Mouse (Mus musculus) macrophage (primary cell): ENCODE measurements around the gene Chic1. TPM values are rescaled to one million over a fixed set of nuclear protein-coding genes. Genes with fewer than 3 reads are reported as not detected.

Source experiments
- H3K27ac ChIP-seq: fragments of 350-480 bp; formaldehyde crosslinking; 2 replicates; pipeline ENCODE4 v1.9.0; 2021
- H3K36me3 ChIP-seq: fragments of 350-480 bp; formaldehyde crosslinking; 2 replicates; pipeline ENCODE4 v1.9.0; 2021; ENCODE audit errors: inconsistent target
- H3K4me3 ChIP-seq: fragments of 350-480 bp; formaldehyde crosslinking; 2 replicates; pipeline ENCODE4 v1.9.0; 2021; ENCODE audit errors: inconsistent target
- H3K79me2 ChIP-seq: fragments of 350-480 bp; formaldehyde crosslinking; 2 replicates; pipeline ENCODE4 v1.9.0; 2021; ENCODE audit errors: inconsistent target
- WGBS: methylation state at CpG from one replicate; pipeline ENCODE4 v1.1.7; 2026; ENCODE audit warnings: inconsistent platforms; ENCODE audit not compliant: missing documents; 5-methylcytosine and 5-hydroxymethylcytosine counted together
- polyA plus RNA-seq: library from polyadenylated mRNA; stranded (reverse); fragments of 250-400 nt; gene quantifications from 3 replicates; pipeline ENCODE4 v1.2.4, GENCODE M21; 2018; ENCODE audit warnings: inconsistent platforms

Gene Chic1
- polyA plus RNA-seq, 1 experiment from 2014 or later = not detected

- 5% methylated on average over 2 of the region's 2 CpGs for WGBS
- H3K79me2 ChIP-seq = no peaks in the 10 kb centered on the region
- H3K36me3 ChIP-seq = no peaks in the 10 kb centered on the region
- H3K27ac ChIP-seq = no peak overlapping the region
- H3K4me3 ChIP-seq = no peak overlapping the region
Observed at GRCm38 (mm10) chrX:103371627-103372026, 15.4 kb downstream of the Chic1 start.

- 75% methylated on average over 5 of the region's 5 CpGs for WGBS
- no peaks in the 10 kb centered on the region for H3K79me2 ChIP-seq
- H3K27ac ChIP-seq = no peak overlapping the region
- H3K36me3 ChIP-seq = no peaks in the 10 kb centered on the region
- no peak overlapping the region for H3K4me3 ChIP-seq
Observed at GRCm38 (mm10) chrX:103374250-103374649, 18.0 kb downstream of the Chic1 start.

GRCm38 (mm10) chrX:103384528-103384927, 28.3 kb downstream of the Chic1 start:
- 80% methylated on average over 3 of the region's 3 CpGs for WGBS
- no peaks in the 10 kb centered on the region for H3K36me3 ChIP-seq
- H3K27ac ChIP-seq = no peak overlapping the region
- H3K79me2 ChIP-seq = no peaks in the 10 kb centered on the region
- H3K4me3 ChIP-seq = no peak overlapping the region

GRCm38 (mm10) chrX:103388131-103388530, 31.9 kb downstream of the Chic1 start:
- Histone ChIP-seq H3K4me3 (no peak overlapping the region), H3K27ac (no peak overlapping the region), H3K79me2 (no peaks in the 10 kb centered on the region), H3K36me3 (no peaks in the 10 kb centered on the region)
- 85% methylated on average over 2 of the region's 3 CpGs for WGBS

GRCm38 (mm10) chrX:103393841-103394240, 37.6 kb downstream of the Chic1 start:
- Histone ChIP-seq H3K79me2 (no peaks in the 10 kb centered on the region), H3K4me3 (no peak overlapping the region), H3K27ac (no peak overlapping the region), H3K36me3 (no peaks in the 10 kb centered on the region)
- 38% methylated on average over 1 of the region's 1 CpGs for WGBS

- H3K79me2 ChIP-seq = no peaks in the 10 kb centered on the region
- no peaks in the 10 kb centered on the region for H3K36me3 ChIP-seq
- H3K4me3 ChIP-seq = no peak overlapping the region
- H3K27ac ChIP-seq = no peak overlapping the region
- WGBS = 94% methylated on average over 4 of the region's 13 CpGs
Observed at GRCm38 (mm10) chrX:103405021-103405420, 48.7 kb downstream of the Chic1 start.

GRCm38 (mm10) chrX:103414167-103414566, 57.9 kb downstream of the Chic1 start, which contains the start of gene Tsx:
TSS of gene Tsx (plus strand) at chrX:103414467.
- Histone ChIP-seq H3K27ac (no peak within 1 kb of the TSS), H3K4me3 (no peak within 1 kb of the TSS), H3K36me3 (no peaks in the 10 kb centered on the region), H3K79me2 (no peaks in the 10 kb centered on the region)
- 88% methylated on average over 2 of the region's 5 CpGs for WGBS

- 83% methylated on average over 2 of the region's 2 CpGs for WGBS
- Histone ChIP-seq H3K4me3 (no peak within 1 kb of the TSS), H3K27ac (no peak within 1 kb of the TSS), H3K79me2 (no peaks in the 10 kb centered on the region), H3K36me3 (no peaks in the 10 kb centered on the region)
Observed at GRCm38 (mm10) chrX:103421710-103422109, 65.4 kb downstream of the Chic1 start, which contains the start of gene Gm26992. TSS of gene Gm26992 (plus strand) at chrX:103422010.

- no peak overlapping the region for H3K4me3 ChIP-seq
- no peaks in the 10 kb centered on the region for H3K36me3 ChIP-seq
- H3K27ac ChIP-seq = no peak overlapping the region
- no peaks in the 10 kb centered on the region for H3K79me2 ChIP-seq
- 37% methylated on average over 7 of the region's 7 CpGs for WGBS
Observed at GRCm38 (mm10) chrX:103427677-103428076, 71.4 kb downstream of the Chic1 start.

- Histone ChIP-seq H3K27ac (no peak overlapping the region), H3K79me2 (no peaks in the 10 kb centered on the region), H3K4me3 (no peak overlapping the region), H3K36me3 (no peaks in the 10 kb centered on the region)
- 84% methylated on average over 7 of the region's 7 CpGs for WGBS
Observed at GRCm38 (mm10) chrX:103432293-103432692, 76.0 kb downstream of the Chic1 start.

GRCm38 (mm10) chrX:103438023-103438422, 81.7 kb downstream of the Chic1 start:
- WGBS = 36% methylated on average over 7 of the region's 9 CpGs
- no peaks in the 10 kb centered on the region for H3K79me2 ChIP-seq
- H3K27ac ChIP-seq = no peak overlapping the region
- no peak overlapping the region for H3K4me3 ChIP-seq
- H3K36me3 ChIP-seq = no peaks in the 10 kb centered on the region

- WGBS = 0% methylated on average over 1 of the region's 1 CpGs
- Histone ChIP-seq H3K4me3 (no peak overlapping the region), H3K36me3 (no peaks in the 10 kb centered on the region), H3K79me2 (no peaks in the 10 kb centered on the region), H3K27ac (no peak overlapping the region)
Observed at GRCm38 (mm10) chrX:103440803-103441202, 84.5 kb downstream of the Chic1 start.

- no peaks in the 10 kb centered on the region for H3K79me2 ChIP-seq
- H3K27ac ChIP-seq = no peak overlapping the region
- H3K36me3 ChIP-seq = no peaks in the 10 kb centered on the region
- 18% methylated on average over 5 of the region's 7 CpGs for WGBS
- no peak overlapping the region for H3K4me3 ChIP-seq
Observed at GRCm38 (mm10) chrX:103443755-103444154, 87.5 kb downstream of the Chic1 start.
